Mouse (Mus musculus) liver, adult (tissue): Measurements from ENCODE around the gene Trip6.

Source experiments
- GATA4 ChIP-seq: IDR thresholded peaks from 2 replicates; pipeline ENCODE4 v1.6.1; 2014; ENCODE audit warnings: mild to moderate bottlenecking, low read length; ENCODE audit not compliant: insufficient replicate concordance

Trip6 gene

DNA sequence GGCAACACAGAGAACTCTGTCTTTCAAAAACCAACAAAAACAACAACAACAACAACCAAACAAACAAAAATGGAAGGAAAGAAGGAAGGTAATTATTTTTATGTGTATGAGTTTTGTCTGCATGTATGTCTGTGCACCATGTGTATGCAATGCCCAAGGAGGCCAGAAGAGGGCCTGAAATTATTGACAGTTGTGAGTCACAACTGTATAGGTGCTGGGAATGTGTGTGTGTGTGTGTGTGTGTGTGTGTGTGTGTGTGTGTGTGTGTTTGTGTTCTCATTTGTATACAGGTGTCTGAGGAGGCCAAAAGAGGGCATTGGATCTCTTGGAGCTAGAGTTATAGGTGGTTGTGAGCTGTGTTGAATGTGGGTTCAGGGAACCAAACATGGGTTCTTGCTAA is 29.7 kb upstream of the Trip6 start:
- no peak for TF ChIP-seq GATA4

DNA sequence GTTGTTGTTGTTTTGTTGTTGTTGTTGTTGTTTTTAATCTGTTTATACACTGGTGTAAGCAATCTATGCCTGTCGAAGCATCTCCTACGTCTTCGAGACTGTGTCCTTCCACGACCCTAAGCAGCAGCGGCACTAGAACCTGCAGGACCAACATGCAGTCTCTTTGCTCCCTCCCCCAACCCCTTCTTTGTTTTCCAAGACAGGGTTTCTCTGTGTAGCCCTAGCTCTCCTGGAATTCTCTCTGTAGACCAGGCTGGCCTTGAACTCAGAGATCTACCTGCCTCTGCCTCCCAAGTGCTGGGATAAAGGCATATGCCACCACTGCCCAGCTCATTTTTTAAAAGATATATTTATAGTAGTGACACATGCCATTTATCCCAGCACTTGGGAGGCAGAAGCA is 29.2 kb upstream of the Trip6 start:
- TF ChIP-seq GATA4: no peak

DNA sequence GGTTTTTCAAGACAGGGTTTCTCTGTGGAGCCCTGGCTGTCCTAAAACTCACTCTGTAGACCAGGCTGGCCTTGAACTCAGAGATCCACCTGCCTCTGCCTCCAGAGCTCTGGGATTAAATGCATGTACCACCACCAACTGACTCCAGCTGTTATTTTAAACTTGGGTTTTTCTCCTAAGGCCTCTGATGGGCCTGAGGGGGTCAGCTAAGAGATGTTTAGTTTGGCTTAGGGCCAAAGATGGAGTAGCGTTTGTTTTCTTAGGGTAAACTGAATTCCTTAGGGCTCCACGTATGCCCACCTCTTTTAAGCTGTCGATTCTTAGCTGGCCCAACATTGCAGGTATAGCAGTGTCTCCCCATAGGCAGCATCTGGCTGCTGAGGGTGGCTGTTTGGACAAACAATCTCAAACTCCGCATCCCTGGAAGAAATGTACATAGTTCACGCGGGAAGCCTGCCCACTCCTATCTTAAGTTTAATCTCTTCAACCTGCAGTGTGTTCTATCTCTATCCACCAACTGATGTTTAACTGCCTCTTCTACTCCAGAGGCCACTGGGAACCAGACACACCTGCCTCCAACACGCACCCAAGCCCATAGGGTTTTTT is 28.3 kb upstream of the Trip6 start:
- TF ChIP-seq GATA4: no peak

DNA sequence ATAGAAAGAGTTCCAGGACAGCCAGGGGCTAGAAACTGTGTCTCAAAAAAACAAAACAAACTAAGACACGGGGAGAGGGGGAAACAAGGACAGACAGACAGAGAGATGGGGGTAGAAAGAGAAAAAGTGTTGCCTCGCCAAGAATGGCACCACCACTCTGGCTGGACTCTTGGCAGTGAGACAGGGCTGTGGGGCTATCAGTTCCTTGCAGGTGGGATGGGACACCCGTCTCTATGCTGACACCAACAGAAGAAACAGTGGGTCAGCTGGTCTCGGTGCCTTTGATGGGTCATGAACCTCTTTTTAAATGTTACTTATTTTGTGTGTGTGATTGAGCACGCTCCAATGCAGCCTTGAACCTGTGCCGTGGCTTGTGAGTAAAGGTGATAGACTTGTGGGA is 26.0 kb upstream of the Trip6 start:
- TF ChIP-seq GATA4: no peak

DNA sequence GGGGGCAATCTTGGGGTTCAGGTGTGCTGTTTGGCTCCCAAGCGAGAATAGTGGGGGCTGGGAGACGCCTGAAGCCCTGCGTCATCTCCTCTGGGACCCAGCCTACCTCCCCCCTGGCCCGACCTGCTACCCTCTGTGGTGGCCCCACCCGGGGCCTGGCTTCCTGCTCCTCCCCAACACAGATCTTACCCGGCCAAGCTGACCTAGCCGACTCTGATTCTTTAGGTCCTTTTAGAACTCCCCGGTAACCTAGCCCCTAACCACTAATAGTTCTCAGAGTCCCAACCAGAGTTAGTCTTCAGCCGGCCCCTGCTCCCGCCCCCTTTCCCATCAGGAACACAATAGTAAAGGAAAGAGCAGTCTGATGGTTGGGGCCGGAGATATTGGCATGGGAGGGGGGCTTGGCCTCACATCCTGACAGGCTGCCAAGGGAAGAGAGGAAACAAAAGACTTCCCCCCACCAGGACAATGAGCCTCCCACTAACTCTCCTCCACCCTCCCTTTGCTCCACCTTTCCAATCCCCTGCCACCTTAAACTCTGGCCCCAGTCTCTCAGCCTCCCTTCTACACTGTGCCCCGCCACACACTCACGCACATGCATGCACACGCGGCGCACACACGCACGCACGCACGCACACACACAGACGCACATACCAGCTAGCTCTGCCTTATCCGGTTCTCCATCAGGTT is 25.2 kb upstream of the Trip6 start:
- peak; percentile 25; the same call in 1 of the 2 replicates for TF ChIP-seq GATA4

DNA sequence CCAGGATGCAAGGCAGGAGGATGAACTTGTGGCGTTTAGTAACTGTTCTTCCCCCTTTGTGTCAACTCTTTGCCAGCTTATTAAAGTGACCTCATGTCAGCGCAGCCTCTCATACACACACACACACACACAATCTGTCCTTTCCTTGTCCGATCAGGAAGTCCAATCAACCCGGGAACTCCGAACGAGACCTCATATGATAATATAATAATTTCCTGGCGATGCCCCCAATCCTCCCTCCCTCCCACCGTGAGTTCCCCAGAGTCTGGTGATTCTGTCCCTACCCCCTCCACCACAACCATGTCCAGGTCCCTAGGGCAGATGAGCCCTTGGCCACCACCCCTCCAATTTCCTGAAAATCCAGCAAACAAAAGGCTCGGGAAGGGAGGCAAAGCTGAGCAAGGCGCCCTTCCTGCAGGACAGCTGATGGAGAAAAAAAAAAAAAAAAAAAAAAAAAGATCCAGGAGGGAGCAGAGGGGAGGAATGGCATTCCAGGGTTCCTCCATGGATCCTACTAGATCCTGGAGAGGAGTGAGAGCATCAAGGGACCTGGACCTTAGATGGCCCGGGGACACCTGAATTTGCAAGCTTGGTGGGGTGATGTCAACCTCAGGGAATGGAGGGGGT is 24.6 kb upstream of the Trip6 start:
- peak; percentile 72; the same call in 1 of the 2 replicates for TF ChIP-seq GATA4

DNA sequence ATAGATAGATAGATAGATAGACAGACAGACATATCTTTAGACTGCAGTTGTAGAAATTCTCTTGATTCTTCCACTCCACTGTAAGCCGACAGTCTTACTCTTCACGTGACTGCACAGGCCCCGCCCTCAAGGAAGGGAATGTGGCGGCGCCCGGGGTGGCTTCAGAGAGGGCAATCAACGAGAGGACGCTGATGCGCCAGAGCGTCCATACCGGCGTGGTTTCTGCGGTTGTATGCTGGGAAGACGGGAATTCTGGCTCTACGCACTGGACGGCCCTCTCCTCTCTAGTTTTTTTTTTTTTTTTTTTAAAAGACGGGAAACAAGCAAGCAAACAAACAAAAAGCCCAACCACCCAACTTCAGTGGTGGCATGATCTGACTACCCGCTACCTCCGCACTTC is 24.1 kb upstream of the Trip6 start:
- no peak for TF ChIP-seq GATA4

DNA sequence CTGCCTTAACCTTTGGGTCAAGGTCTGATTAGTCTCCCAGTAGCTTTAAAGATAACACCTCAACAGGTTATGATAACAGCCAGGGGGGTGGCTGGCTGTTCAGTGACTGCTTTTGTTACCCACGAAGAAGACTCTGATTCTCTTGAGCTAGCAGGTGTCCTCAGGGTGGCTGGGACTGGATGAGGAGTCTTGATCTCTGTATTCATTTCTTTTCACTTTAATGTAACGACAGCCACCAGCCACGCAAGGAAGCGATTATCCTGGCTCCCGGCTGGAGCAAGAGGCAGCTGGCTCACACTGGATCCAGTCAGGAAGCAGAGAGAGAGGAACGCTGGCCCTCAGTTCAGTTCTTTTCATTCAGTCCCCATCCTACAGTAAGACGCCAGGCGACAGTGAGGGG is 23.0 kb upstream of the Trip6 start:
- no peak for TF ChIP-seq GATA4

DNA sequence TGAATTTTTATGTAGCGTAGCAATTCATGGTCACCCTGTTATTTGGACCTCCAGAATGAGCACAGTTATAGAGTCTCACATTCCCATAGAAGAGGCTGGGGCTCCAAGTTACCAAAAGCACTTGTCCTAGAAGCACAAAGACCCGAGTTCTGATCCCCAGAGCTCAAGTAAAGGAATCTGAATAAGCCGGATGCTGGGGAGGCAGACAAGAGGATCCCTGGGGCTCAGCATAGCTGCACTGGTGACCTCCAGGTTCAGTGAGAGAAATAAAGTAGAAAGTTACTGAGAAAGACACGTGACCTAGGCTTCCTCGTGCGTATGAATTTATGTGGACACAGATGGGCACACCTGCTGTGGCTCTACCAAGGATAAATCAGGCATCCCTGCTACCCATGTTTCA is 20.9 kb upstream of the Trip6 start:
- no peak for TF ChIP-seq GATA4

DNA sequence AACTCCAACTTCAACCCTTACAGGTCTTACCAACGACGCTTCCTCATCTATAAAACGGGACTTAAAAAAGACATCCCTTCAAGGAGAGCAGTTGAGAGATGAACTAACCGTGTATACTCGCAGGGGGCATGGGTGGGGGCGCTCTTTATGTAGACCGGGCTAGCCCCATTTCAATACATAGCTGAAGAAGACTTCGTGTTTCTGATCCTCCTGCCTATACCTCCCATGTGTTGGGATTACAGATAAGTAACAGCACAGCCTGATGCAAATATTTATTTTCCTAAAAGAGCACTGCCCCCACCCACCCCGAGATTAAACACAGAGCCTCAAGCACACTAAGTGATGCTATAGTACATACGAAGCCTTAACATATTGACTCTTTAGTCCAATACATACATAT is 20.1 kb upstream of the Trip6 start:
- no peak for TF ChIP-seq GATA4

DNA sequence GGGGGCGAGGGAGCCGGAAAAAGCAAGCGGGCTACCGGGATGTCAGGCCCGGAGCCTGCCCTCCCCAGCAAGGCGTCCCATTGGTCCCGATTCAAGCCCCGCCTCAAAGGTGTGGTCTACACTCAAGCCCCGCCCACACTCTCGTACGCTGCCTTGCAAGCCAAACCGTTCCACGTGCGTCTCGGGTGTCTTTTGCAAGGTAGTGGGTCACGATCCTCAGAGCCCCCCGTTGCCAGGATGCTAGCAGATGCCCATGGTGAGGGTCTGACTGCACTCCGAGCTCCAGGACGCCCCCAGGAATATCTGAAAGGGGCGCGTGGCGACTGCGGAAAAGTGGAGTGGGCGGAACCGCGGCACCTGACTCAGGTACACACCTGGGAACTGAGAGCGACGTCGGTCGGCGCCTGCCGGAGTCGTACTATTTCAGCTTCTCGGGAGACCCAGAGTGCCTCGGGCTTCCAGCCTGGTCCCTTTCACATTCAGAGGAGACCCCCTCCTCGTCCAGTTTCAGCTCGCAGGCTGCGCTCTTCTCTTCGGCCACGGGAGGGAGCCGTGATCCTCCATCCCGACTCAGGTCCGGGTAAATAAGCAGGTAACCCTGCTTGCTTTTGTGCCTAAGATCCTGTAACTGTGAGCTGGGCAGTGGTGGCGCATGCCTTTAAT is 19.4 kb upstream of the Trip6 start, which contains the start of gene Slc12a9:
Gene Slc12a9, minus strand, starts transcription at position 86 of the 663 bp plus-strand sequence.
- no peak for TF ChIP-seq GATA4

DNA sequence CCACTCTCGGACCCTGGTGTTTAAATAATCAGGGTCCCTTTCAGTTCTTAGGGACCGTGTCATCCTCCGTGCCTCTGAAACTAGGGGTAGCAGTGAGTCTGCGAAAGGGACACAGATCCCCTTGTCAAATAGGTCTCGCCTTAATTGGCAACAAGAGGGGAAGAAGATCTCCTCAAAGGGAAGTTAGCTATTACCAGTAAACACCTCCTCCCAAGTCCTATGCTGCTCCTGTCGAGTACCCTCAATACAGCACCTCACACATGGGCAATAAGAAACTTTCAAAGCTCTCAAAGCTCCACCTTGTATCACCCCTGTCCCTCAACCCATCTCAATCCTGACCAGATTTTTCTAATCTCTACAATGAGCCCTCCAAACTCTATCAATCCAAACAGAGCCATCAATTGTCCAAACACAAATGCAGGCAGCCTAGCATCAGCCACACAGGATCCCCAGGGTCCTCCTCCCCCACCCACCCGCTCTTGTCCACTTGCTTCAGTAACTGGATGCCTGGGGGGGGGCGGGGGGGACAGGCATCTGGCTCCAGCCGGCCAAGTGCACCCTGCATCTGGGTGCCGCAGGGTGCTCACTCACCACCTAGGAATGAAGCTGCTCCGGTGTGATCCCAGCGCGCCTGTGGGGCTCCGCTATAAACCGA is 18.8 kb upstream of the Trip6 start:
- TF ChIP-seq GATA4: no peak

DNA sequence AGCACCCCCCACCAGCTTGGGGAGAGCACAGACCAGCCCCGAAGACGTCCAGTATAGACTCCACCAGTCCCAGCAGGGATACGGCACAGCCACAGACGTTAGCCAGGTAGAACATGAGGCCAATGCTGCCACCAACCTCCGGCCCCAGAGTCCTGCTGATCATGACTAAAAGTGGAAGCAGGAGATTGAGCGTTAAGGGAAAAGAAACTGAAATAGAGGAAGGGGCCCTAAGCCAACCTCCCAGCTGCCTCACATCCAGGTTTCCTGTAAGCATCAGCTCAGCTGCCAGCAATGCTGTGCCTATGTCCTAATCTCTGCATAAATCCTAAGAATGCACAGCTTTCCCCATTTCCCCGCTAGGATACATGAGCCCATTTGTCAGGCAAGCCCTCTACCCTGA is 16.7 kb upstream of the Trip6 start:
- TF ChIP-seq GATA4: no peak

DNA sequence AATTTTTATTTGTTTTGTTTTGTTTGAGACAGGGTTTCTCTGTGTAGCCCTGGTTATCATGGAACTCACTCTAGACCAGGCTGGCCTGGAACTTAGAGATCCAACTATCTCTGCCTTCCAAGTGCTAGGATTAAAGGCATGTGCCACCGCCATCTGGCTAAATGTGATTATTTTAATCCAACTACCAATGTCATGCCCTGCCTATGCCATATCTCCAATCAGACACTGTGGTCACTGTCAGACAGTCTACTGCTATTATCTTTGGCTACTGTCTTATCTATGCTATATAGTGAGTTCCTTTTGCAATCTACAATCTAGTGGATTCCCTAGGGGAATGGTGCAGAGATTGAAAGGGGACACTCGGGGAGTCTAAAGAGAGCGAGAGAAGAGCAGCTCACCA is 6.8 kb upstream of the Trip6 start:
- TF ChIP-seq GATA4: no peak

DNA sequence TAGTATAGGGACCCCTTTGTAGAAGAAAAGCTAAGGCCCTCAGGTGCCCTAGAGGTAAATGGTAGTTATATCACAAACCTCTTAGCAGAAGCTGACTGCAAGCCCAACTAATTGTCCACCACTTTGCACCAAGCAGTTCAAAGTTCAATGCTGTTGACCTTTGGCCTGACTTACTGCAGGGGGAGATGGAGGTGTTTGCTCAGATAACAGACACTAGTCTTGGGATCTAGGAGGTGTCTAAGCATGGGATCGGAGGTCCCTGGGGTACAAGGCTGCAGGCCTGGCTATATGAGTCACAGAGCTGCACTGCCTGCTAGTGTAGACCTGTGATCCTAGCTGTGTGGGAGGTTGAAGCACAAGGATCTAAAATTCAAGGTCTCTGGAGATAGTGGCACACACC is 4.4 kb upstream of the Trip6 start:
- TF ChIP-seq GATA4: no peak
